Mouse (Mus musculus): ENCODE results near the gene Slc6a21.

Gene Slc6a21

DNA sequence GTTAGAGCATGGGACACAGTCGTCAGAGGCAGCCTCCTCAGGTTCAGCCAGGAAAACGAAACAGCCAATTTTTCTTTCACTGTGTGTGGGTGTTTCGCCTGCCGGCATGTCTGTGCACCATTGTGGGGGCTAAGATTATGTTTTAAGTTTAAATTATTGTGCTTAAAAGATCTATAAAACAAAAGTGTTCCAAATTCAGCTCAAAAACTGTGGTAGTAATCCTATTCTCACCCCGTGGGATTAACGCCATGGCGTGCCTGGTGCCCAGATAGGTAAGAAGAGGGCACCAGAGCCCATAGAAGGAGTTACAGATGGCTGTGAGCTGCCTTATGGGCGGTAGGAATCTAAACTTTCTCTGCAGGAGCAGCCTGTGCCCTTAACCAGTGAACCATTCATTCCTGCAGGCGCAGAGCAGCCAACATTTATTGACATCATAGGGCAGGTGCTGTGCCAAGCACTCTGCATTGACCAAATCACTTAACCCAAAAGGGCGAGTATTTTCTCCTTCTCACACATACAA lies 37.9 kb downstream of the Slc6a21 start:
- in situ Hi-C loops (cut with MseI, MboI), result no loop called here

DNA sequence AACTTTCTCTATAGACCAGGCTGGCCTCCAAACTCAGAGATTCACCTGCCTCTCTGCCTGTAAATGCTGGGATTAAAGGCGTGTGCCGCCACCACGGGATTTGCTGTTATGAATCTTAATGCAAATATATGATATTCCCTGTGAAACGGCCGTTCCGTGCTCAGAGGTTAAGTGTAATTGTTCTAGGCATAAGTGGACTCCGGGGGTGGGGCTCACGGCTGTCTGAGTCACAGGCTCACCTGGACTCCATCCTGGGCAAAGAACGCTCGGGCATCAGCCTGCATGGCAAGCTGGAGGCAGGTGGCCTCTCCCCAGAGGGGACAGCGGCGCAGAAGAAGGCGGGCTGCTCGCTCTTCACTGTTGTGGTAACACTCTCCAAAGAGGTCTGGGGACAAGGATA lies 39.2 kb downstream of the Slc6a21 start:
- in situ Hi-C loops (cut with MseI, MboI), result no loop called here

DNA sequence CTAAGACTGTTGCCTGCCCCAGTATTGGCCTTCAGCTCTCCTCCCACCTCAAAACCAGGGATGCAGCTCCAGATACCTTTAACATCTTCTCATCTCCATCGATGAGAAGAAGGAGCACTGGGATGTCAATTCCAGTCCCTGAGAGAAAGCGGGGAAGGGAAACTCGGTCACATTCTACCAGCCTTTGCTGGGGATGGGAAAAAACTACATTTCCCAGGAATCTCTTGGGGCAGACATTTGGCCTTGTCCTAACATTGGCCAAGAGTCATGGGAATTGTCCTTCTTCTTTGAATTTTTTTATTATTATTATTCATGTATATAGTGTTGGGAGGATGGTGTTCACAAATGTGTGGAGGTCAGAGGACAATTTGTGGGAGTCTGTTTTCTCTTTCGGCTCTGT lies 44.9 kb downstream of the Slc6a21 start:
- in situ Hi-C loops (cut with MseI, MboI), result no loop called here

DNA sequence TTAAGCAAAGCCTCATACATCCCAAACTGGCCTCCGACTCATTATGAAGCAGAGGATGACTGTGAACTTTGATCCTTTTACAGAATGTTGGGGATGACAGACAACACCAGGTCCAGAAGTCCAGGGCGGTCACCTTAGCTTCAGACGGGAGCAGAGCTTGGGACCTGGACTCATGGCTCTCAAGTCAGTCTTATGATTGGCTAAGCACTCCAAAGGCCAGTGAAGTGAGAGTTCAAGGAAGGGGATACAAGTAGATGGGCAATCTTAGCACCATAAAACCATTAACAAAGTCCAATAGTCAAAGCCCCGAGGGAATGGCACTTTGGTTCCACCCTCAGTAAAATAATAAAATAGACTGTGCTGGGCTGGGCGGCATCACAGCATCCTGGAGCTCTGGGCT lies 45.8 kb downstream of the Slc6a21 start:
- in situ Hi-C loops (cut with MseI, MboI), result no loop called here

DNA sequence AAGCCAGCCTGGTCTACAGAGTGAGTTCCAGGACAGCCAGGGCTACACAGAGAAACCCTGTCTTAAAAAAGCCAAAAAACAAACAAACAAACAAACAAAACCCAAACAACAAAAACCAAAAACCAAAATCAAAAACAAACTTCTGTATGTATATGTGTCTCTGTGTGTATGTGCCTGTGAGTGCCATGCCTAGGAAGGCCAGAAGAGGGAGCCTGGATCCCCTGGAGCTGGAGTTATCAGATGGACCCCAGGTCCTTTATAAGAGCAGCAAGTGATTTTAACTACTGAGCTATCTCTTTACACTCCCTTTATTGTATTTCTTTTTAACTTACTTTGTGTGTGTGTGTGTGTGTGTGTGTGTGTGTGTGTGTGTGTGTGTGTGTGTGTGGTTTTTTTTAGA lies 48.5 kb downstream of the Slc6a21 start:
- in situ Hi-C loops (cut with MseI, MboI), result no loop called here

DNA sequence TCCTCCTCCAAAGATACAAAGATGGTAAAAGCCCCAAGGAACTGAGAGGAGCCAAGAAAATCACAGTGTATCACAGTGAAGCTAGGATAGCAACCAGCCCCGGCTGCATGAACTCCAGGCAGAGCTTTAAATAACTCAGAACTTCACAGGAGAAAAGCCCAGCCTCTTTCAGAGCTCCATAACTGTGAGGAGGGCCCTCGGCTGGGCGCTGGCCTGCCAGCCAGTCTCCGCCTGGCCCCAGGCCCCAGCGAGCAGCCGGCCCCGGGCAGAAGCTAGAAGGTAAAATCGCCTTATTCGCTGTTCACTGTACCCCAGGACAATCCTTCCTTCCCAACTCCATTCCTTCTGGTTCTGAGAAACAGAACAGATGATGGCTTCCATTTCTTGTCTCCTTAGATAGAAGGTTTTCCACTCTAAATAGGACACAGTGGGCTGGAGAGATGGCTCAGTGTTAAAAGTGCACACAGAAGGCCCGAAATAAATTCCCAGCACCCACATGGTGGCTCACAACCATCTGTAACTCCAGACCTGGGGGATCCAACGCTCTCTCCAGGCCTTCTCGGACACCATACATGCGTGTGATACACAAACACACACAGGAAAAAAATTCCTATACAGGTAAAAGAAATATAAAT lies 51.6 kb downstream of the Slc6a21 start:
- in situ Hi-C loops (cut with MseI, MboI), result no loop called here

DNA sequence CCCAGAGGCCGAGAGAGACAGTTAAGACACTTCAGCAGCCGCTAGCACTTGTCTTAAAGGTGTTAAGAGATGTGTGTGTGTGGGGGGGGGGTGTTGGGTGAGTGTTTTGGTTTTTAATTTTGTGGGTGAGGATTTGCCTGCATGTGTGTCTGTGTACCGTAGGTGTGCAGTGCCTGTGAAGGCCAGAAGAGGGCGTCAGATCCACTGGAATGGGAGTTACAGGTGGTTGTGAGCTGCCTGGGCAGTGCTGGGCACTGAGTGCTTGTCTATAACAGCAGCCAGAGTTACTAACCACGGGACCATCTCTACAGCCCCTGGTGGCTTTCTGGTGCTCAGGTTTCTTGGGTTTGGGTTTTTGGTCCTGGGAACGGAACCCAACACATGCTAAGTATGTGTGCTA lies 54.2 kb downstream of the Slc6a21 start:
- in situ Hi-C loops (cut with MseI, MboI), result no loop called here

DNA sequence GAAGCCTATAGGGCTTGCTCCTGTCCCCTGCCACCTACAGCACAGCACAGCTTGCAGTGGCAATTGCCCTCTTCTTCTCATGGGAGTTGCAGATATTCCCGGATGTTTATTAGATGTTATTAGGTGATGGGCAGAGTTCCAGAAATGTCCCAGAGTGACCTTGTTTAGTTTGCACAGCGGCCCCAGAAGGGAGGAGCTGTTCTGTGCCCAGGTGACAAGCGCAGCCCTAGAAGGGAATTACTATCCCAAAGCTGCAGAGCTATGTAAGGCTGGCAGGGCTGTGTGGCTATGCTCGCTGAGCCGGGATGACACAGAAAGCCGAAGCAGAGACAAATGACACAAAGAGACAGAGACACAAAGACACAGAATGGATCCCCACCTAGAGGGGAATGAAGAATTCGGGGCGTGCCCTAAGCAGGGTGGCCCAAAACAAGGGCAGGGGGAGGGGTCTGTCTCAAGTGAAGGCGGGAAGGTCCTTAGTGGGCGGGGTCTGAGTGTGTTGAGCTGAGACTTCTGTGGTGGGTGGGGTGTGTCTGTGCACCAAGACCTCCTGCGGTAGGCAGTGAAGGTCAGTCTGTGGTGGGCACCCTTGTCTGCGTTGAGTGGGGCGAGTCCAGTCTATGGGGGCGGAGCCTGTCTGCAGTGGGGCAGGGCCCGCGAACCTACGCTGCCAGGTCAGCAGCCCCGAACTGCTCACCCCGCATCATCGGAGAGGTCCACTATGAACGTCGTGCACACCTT lies 55.5 kb downstream of the Slc6a21 start:
- in situ Hi-C loops (cut with MseI, MboI), result no loop called here

DNA sequence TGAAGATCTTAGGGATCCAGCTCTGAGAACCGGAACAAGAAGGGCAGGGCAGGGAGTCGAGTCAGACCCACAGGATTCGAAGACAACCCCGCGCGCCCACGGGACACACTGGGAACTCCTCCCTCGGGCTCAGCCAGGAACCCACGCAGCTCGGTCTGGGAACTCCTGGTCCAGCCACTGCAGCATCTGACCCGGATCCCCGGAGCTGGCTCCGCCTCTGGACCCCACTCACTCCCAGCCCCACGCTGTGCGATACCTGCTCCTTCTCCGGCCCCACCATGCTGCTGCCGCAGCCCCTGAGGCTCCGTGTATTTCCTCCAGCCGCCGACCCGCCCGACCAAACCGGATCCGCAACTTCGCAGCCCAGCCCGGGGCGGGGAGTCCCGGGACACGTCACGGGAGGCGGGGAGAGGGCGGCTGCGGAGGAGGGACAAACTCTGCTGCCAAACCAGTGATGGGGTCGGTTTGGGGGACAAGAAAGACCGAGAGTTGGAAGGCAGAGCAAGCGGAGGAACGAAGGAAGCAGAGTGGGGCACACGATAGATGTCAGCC lies 56.2 kb downstream of the Slc6a21 start, which contains the start of gene Trpm4:
Gene Trpm4, minus strand, starts transcription at position 350 of the 552 bp plus-strand sequence.
- in situ Hi-C loops (cut with MseI, MboI), result no loop called here

DNA sequence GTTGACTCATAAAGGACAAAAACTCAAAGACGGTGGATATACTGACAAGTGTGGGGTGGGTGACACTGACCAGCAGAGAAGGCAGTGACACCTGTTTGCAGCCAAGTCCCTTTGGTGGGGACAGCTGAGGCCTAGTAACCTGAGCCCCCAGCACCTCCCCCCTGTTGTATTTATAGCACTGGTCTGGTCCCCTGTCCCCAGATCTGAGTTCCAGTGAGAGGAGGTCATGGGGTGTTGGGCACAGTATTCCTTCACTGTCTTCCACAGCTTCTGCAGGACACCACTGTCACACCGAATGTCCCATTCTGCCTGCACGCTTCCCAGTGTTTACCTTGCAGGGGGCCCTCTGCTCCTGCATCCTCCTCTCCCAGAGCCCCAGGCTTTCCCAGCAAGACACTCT lies 57.3 kb downstream of the Slc6a21 start:
- in situ Hi-C loops (cut with MseI, MboI), result no loop called here

DNA sequence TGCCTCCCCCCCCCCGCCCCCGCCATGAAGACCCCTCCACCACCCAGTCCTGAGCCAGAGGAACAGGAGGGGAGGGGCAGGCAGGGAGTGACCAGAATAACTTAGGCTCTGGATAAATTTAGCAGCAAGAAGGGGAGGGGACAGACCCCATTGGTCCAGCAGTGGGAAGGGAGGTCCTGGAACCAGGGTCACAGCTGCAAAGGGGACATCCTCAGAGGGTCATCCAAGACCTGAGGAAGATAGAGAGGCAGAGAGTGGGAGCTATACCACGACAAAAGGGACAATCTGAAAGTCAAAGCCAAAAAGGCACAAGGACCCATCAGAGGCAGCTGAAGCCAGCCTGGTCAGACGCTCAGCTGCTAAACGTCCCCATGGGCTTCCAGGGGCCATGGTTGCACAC lies 57.7 kb downstream of the Slc6a21 start, which contains the start of gene Hrc:
Gene Hrc, plus strand, starts transcription at position 235 of the 400 bp plus-strand sequence.
- in situ Hi-C loops (cut with MseI, MboI), result no loop called here

DNA sequence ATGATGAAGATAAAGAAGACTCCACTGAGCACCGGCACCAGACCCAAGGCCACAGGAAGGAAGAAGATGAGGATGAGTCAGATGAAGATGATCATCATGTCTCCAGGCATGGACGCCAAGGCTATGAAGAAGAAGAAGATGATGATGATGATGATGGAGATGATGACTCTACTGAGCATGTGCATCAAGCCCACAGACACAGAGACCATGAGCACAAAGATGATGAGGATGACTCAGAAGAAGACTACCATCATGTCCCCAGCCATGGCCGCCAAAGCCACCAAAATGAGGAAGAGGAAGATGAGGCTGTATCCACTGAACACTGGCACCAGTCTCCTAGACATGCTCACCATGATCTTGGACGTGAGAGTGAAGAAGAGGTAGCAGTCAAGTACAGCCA lies 59.0 kb downstream of the Slc6a21 start:
- in situ Hi-C loops (cut with MseI, MboI), result no loop called here

DNA sequence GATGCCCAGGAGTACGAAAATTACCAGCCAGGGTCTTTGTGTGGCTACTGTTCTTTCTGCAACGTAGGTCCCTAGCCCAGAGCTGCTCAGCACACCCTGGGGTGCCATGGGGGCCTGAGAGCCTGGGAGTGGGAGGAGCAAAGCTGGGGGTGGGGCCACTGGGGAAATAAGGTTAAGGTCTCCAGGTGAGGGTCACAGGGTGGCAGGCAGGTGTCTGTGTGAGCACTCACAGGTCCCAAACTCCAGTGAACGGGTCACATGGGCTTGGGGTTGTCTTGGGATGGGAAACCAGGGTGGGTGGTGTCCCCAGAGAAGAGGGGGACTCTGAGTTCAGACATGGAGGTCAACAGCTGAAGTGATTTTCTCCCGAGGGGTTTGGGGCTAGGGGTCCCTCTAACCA lies 60.2 kb downstream of the Slc6a21 start:
- in situ Hi-C loops (cut with MseI, MboI), result no loop called here

DNA sequence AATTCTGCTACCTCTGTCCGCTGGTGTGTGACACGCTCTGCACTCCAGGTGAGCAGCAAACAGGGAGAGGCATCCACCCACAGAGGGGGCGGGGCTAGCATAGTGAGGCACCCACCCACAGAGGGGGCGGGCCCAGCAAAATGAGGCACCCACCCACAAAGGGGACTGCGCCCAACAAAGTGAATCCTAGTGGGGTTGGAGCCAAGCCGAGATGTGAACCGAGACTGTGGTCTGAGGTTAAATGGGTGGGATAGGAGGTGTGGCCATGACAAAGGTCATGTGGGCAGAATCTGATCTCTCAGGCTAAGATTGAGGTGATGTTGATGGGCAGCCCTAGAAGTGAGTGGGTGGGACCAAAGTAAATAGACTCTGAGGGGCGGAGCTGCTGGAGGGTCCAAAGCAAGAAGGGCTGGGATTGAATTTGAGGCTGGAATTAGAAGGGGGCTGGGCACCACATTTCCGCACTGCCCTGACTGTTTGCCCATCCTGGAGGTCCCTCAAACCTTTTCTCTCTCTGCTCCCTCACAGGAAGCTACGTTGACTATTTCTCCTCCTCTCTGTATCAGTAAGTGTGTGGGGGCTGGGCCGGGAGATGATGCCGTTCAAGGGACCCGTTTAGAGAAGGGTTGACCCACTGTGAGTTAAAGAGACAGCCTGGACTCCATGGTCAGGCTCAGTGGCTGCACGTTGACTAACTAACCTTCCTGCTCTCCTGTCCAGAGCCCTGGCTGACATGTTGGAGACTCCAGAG lies 61.0 kb downstream of the Slc6a21 start:
- in situ Hi-C loops (cut with MseI, MboI), result no loop called here
